Mouse (Mus musculus) ovary, postnatal 36 days (tissue): ENCODE data around the gene Dhrs3.
A peak's percentile ranks its signal among the peaks of the same experiment; 100 is the strongest.

ENCODE experiments used
- DNase-seq: peaks from one replicate; pipeline ENCODE4 v3.0.0; 2022; ENCODE audit warnings: low spot score, mixed read lengths

Gene Dhrs3

DNA sequence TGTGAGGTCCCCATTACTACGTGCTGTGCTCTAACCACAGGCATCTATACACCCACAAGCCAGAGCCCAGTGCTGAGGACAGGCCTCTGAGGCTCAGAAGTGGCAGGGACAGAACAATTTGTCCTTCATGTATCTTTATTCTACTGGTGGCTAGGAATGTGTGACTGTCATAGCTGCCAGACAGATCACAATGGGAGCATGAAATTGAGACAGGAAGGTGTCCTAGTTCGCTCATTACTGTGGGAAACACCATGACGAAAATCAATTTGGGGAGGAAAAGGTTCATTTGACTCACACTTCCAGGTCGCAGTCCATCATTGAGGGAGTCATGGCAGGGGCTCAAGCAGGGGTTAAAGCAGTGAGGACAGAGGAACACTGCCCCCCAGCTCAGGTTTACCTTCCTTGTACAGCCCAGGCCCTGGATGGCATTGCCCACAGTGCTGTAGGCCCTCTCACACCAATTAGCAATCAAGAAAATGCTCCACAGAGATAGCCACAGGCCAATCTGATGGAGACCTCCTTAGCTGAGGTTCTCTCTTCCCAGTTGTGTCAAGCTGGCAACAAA lies 47.3 kb downstream of the Dhrs3 start:
- no peak for DNase-seq

- no peak for DNase-seq
These were observed 48.3 kb downstream of the Dhrs3 start for GRCm38 (mm10) chr4:144940796-144941462.

- no peak for DNase-seq
These were observed 49.8 kb downstream of the Dhrs3 start for GRCm38 (mm10) chr4:144942433-144942832.

GRCm38 (mm10) chr4:144943273-144943672 lies 50.6 kb downstream of the Dhrs3 start:
- DNase-seq: no peak

DNA sequence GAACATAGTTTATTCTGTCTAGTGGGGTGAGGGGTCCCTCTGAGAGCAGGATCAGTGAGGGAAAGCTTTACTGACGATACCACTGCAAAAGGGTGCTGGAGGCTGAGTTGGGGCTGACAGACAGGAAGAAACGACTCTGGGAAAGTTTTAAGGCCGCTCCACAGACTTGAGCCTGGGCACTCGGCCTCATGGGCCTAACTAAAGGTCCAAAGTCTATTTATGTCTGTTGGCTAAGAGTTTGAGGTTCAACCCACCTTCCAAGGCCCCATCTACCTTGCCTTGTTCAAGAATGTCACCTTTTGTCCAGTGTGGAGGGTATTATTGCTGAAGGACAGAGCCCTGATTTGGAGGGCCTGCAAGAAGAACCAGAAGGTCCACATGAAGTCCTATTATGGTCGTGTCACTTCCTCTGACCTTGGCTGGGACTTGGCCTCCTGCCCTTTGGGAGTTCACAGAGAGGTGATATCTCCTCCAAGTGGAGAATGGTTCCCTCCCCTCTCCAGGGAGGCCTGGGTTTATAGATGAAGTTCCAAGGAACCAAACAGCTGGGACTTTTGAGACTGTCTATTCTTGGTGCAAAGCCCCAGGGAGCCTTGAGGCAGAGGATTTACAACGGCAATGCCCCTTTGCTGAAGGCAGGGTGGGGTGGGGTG lies 55.2 kb downstream of the Dhrs3 start:
- peak; percentile 84 for DNase-seq

DNA sequence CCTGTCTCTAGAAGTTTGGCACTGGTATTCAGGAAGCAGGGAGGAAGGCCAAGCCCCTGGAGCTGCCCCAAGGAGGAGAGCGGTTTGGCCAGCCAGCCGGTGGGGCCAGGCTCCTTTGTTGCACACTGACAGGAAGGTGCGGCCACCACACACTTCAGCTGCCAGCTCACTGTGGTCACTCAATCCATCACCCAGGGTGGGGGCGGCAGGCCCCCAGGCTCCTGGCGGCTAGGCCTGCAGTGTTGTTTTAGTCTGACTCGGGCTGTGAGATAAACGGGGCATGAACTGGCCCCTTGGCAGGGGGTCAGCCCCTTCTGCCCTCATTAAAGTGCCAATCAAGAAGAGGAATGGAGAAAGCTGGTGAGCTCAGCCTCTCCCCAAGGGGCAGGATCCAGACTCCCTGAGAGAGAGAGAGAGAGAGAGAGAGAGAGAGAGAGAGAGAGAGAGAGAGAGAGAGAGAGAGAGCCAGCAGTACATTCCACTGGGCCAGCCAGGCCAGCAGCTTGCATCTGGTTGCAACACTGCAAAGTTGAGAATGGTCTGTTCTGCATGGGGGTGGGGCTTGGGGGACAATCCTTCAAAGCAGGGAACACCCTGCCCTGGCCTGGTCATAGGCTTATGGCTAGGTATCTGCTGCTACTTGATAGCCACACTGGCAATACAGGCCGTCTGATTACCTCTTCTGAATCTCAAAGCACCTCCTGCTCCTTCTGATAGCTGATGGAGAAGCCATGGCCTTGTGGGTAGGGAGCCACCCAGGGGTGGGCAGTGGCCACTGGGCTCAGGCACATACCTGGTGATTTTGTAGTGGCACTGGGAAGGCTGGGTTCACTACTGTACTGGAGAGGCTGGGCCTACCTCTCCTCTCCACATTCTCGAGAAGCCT lies 57.1 kb downstream of the Dhrs3 start:
- peak; percentile 70 for DNase-seq

DNA sequence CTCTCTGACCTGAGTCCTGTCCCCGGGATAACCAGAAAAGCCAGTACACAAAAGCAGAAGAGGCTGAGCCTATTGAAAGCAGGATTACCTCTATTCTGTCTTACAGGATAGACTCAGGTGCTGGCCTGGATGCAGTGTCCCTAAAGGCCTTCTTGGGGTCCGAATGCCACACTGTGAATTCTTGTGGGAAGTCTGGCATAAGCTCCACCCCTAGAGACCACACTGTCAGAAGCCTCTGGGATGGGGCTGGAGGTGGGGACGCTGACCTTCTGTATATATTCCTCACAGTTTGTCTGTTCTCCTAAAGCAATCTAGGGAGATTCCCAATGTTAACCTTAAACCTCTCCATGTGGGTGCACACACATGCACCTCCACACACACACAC lies 57.7 kb downstream of the Dhrs3 start:
- DNase-seq: no peak

DNA sequence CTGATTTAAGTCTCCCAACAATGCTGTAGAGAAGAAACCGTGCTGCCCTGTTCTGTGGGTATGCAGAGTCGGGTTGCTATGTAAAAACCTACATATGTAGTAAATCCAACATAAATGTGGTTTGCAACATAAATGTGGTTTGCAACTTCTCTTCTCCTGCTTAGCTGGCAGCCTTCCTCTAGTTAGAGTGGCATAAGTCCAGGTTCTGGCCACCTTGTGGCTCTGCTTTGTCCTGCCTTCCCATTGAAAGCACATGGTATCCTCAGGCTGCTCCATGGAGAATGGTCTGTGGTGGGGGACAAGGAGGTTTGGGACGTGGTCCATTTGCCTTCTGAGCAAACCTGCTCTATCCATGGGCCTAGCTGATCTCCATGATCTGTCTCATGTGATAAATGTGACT lies 58.3 kb downstream of the Dhrs3 start:
- DNase-seq: no peak

DNA sequence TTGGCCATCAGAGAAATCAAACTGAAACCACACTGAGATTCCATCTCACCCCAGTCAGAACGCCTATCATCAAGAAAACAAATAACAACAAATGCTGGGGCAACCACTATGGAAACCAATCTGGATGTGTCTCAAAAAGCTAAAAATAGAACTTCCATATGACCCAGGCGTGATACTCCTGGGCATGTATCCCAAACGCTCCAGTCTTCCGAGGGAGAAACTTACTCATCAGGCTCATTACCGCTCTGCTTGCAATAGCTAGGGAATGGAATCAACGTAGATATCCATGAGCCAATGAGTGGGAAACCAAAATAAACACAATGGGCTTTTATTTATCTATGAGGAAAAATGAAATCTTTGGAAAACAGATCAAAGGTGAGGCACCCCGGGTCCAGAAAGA lies 59.2 kb downstream of the Dhrs3 start:
- no peak for DNase-seq

GRCm38 (mm10) chr4:144953421-144953820 lies 60.8 kb downstream of the Dhrs3 start:
- DNase-seq: no peak

DNA sequence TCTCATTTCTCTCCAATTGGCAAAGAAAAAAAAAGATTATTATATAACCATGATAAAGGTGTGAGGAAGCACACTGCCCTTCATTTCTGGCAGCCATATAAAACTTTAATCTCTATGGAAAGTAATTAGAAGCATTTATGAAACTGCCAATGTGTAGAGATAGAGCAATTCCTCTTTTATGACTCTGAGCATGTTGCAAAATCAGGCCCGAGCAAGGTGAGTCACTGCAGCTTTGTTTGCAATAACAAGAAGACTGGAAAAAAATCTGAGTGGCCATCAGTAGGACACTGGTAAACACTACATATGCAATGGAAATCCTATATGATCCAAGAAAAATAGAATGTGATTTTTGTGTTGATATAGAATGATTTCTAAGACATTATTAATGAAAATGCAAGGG lies 63.2 kb downstream of the Dhrs3 start:
- no peak for DNase-seq

- DNase-seq: no peak
These were observed 63.7 kb downstream of the Dhrs3 start for GRCm38 (mm10) chr4:144956293-144956692.

- peak; percentile 73 for DNase-seq
These were observed 64.6 kb downstream of the Dhrs3 start for GRCm38 (mm10) chr4:144957186-144957585.

GRCm38 (mm10) chr4:144957721-144958120 lies 65.1 kb downstream of the Dhrs3 start:
- DNase-seq: peak; percentile 29

- peak; percentile 74 for DNase-seq
These were observed 67.7 kb downstream of the Dhrs3 start for GRCm38 (mm10) chr4:144960188-144960904.

- DNase-seq: no peak
These were observed 68.6 kb downstream of the Dhrs3 start for GRCm38 (mm10) chr4:144961232-144961631.

GRCm38 (mm10) chr4:144961696-144962095 lies 69.1 kb downstream of the Dhrs3 start:
- DNase-seq: peak; percentile 0

GRCm38 (mm10) chr4:144965255-144965654 lies 72.6 kb downstream of the Dhrs3 start:
- DNase-seq: no peak

DNA sequence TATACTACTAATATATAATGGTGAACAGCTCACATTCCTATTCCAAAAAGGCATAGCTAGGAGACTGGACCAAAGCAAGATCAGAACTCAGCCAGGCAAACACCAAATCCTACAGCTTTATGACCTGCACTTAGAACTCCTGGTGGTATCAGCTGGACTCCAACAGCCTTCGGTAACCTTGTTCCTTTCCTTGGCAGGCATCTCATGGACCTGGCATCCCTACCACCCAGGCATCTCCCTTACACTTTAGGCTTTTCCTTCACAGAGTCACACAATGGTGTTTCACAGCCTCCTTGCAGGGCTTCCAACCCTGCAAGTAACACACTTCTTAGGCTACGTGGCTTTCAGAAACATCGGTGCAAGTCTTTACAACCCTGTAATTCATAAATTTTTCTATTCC lies 75.7 kb downstream of the Dhrs3 start:
- DNase-seq: no peak

GRCm38 (mm10) chr4:144969030-144969429 lies 76.4 kb downstream of the Dhrs3 start:
- no peak for DNase-seq

GRCm38 (mm10) chr4:144971048-144971447 lies 78.4 kb downstream of the Dhrs3 start:
- no peak for DNase-seq
